Mouse (Mus musculus) testis, adult 2 months (tissue): ENCODE results near the gene Mylip. TPM values are rescaled to one million over a fixed set of nuclear protein-coding genes. Genes with fewer than 3 reads are reported as not detected.

Source experiments
- H3K27ac ChIP-seq: fragments of 200-500 bp; 2 replicates; pipeline ENCODE4 v1.5.1; 2012; ENCODE audit warnings: low read depth, low read length; ENCODE audit not compliant: control insufficient read depth, insufficient read depth
- H3K27me3 ChIP-seq: fragments of 200-500 bp; 2 replicates; pipeline ENCODE4 v1.6.1; 2012; ENCODE audit warnings: mild to moderate bottlenecking, low read length, moderate library complexity; ENCODE audit not compliant: control insufficient read depth, insufficient read depth
- H3K36me3 ChIP-seq: fragments of 200-500 bp; 2 replicates; pipeline ENCODE4 v1.6.1; 2012; ENCODE audit warnings: mild to moderate bottlenecking, low read length; ENCODE audit not compliant: control insufficient read depth, insufficient read depth
- H3K4me1 ChIP-seq: fragments of 200-500 bp; 2 replicates; pipeline ENCODE4 v1.6.1; 2012; ENCODE audit warnings: low read length; ENCODE audit not compliant: control insufficient read depth, insufficient read depth
- H3K4me3 ChIP-seq: fragments of 200-500 bp; 2 replicates; pipeline ENCODE4 v1.5.1; 2012; ENCODE audit warnings: low read depth, mild to moderate bottlenecking, low read length, moderate library complexity, mixed read lengths; ENCODE audit not compliant: control insufficient read depth
- CTCF ChIP-seq: fragments of 200-500 bp; IDR thresholded peaks from 2 replicates; pipeline ENCODE4 v1.5.1; 2012; ENCODE audit warnings: low read depth, mild to moderate bottlenecking, inconsistent platforms, low read length, moderate library complexity; ENCODE audit not compliant: control insufficient read depth, insufficient read depth, insufficient replicate concordance
- POLR2A ChIP-seq: fragments of 200-500 bp; IDR thresholded peaks from 2 replicates; pipeline ENCODE4 v1.6.1; 2012; ENCODE audit warnings: low read depth, mild to moderate bottlenecking, inconsistent platforms, low read length, moderate library complexity; ENCODE audit not compliant: control insufficient read depth
- polyA plus RNA-seq: library from polyadenylated mRNA; depleted of rRNA; stranded (reverse); fragments of >200 nt; gene quantifications from 2 replicates; pipeline ENCODE4 v1.2.3, GENCODE M21; 2012

Mylip gene
- polyA plus RNA-seq, 1 experiment = 1.2 TPM

DNA sequence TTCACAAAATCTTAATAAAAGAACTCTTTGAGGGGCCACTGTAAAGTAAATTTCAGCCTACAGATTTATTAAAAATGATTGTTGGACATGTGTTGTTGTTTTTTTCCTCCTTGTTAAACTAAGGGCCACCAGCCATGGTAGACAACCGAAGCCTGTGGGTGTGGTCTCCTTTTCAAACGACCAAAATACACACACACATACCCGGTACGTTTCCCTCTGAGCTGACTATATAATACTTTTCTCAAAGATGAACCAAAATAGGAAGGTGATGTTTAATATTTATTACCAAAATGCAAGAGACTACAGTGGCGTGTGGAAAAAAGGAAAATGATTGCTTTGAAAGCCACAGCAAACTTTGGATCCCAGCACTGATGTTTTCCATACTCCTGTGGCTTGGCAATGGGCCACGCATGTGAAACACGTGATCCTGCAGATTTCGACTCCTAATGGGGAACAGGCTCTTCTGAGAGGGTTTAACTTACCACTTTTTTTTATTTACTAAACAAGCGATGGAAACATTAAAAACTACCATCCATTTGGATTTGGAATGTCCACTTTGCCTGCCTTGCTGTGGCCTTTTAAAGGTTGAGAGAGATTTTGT, 2.4 kb downstream of the Mylip start:
- Histone ChIP-seq H3K4me1 (peaks cover 9% of the 10 kb centered on the region), H3K27ac (no peak overlapping the region), H3K27me3 (no peaks in the 10 kb centered on the region), H3K4me3 (no peak overlapping the region), H3K36me3 (no peaks in the 10 kb centered on the region)
- no peak for TF ChIP-seq POLR2A
- no peak for TF ChIP-seq CTCF

DNA sequence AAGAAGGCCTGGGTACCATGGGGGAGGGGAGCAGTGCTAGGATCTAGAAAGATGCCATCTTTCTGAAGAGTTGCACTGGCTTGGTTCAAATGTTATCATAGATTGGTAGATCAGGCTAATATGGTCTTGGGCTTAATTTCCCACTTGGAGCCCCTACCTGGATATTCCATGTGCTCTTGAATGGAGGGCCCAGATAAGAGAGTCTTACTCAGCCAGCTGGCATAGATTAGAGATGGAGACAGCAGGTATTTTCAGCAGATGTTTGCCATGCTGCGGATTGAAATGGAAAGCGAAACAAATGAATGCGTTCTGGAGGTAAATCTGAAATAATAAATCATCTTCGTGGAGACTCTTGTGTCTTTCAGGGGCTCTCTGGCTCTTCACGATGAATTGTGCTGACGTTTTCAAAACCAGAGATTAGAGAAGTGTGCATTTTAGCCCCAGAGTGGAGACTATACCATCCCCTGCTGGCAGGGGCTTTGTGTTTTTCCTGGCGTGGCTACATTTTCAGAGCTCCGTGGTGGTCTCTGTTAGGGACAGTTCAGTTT, 4.8 kb downstream of the Mylip start:
- peaks cover 9% of the 10 kb centered on the region for H3K4me1 ChIP-seq
- TF ChIP-seq CTCF = no peak
- TF ChIP-seq POLR2A = no peak

DNA sequence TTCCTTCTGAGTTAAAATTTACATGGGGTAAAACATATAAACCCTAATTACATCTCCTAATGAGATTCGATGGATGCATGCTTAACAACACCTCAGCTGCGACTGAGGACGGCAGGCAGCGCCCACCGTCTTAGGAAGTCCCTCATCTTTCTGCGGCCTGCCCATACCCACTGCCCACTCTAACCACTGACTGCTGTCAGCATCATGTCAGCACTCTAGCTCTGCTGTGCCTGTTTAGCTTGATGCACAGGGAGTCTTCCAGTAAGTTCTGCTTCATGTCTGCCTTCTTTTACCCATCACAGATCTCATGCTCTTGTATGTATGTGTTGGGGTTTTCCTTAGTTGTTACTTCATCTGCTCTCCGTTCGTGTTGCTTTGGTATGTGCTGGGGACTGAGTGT, 7.2 kb downstream of the Mylip start:
- H3K4me1 ChIP-seq = no peaks in the 10 kb centered on the region

More for the DNA sequence above, 4.8 kb downstream of the Mylip start:
- H3K36me3 ChIP-seq = no peaks in the 10 kb centered on the region
- H3K27ac ChIP-seq = no peak overlapping the region
- no peaks in the 10 kb centered on the region for H3K27me3 ChIP-seq
- no peak overlapping the region for H3K4me3 ChIP-seq

DNA sequence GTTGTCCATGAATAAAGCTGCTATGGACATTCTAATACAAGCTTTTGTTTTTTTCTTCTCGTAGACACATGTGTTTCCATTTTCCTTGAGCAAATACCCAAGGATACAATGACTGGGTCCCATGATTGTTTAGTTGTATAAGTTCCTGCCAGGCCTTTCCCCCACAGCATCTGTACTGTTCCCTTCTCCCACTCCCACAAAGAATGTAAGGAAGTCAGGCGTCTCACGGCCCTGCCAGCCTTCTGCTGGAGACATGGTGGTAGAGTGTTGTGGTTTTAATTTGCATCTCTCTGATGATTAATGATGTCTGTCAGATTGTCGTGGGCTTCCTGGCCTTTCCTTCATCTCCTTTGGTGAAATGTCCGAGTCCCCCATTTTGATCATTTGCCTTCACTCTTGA, 7.7 kb downstream of the Mylip start:
- Histone ChIP-seq H3K27ac (no peak overlapping the region), H3K4me3 (no peak overlapping the region), H3K4me1 (no peaks in the 10 kb centered on the region), H3K36me3 (no peaks in the 10 kb centered on the region), H3K27me3 (no peaks in the 10 kb centered on the region)
- TF ChIP-seq POLR2A (no peak), CTCF (no peak)

More for the DNA sequence above, 7.2 kb downstream of the Mylip start:
- H3K4me3 ChIP-seq = no peak overlapping the region
- H3K27me3 ChIP-seq = no peaks in the 10 kb centered on the region
- no peak overlapping the region for H3K27ac ChIP-seq
- no peaks in the 10 kb centered on the region for H3K36me3 ChIP-seq
- TF ChIP-seq CTCF (no peak), POLR2A (no peak)

DNA sequence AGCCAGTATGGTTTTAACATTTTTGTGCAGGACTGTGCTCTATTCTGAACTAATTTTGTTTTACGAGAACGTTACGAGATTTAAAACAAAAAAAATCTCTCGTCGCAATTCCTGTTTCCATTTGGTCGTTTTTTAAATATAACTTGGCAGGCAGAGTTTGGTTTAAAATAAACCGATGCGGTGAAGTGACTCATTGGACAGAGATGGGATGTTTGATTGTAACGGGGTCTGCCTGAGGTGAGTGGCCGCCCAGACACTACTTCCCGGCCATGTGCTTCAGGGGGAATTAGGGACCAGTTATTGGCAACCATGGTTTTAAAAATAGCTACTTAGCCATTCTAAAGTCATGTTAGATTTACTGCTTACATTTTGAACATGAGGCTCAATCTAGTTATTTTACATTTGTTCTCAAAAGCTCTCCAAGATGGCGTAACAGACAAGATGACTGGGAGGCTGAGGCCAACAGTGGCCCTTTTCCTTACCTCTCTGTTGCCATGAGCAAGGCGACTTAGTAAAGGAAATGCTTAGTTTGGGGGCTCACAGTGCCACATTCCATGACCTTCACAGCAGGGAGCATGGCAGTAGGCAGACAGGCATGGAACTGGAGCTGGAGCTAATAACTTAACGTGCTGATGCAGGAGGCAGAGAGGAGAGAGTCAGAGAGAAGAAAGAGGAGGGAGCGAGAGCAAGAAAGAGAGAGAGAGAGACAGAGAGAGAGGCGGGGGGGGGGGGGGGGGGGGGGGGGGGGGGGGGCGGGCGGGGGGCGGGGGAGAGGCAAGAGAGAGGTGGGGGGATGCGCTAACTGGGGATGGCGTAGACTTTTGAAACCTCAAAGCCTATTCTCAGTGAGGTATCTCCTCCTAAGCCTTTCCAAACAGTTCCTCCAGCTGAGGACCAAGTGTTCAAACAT, 8.6 kb downstream of the Mylip start:
- H3K4me1 ChIP-seq = no peaks in the 10 kb centered on the region
- no peak for TF ChIP-seq CTCF
- no peak for TF ChIP-seq POLR2A
- H3K27me3 ChIP-seq = no peaks in the 10 kb centered on the region
- no peak overlapping the region for H3K4me3 ChIP-seq
- H3K27ac ChIP-seq = no peak overlapping the region
- no peaks in the 10 kb centered on the region for H3K36me3 ChIP-seq

DNA sequence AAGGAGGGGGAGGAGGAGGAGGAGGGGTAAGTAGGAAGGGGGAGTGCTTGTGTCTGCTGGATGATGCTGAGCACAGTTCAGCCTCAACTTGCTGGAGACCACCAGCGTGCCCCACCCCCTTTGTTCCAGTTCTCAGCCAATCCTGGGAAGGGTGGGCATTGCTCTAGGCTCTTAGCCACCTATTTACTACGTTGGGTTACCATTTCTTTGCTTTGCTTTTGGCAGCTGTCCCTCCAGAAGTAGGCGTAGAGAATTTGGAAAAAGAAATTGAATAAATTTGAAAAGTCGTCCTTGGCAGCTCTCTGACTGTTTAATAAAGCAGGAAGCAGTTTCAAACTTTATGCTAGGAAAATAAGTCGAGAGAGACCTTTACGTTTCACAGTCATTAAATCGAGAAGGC, 11.2 kb downstream of the Mylip start:
- Histone ChIP-seq H3K27me3 (no peaks in the 10 kb centered on the region), H3K4me3 (no peak overlapping the region), H3K36me3 (no peaks in the 10 kb centered on the region), H3K4me1 (no peaks in the 10 kb centered on the region), H3K27ac (no peak overlapping the region)
- TF ChIP-seq CTCF (no peak), POLR2A (no peak)

DNA sequence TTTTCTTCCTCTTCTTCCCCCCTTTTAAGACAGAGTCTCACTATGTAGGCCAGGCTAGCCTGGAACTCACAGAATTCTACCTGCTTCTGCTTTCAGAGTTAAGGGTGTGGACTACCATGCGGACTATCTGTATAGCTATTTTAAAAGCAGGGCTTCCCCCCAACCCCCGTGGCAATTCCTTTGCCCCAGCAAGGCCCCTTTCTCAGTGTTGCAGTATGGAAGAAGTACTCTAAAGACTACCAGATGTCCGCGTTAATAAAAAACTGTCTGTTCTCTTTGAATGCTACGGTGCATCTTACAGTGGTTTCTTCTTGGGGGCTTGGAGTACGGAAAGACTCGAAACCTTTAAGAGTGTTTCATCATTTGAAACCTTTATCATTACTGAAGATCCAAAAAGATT, 12.3 kb downstream of the Mylip start:
- H3K4me3 ChIP-seq = no peak overlapping the region
- H3K4me1 ChIP-seq = no peaks in the 10 kb centered on the region
- no peak overlapping the region for H3K27ac ChIP-seq
- no peaks in the 10 kb centered on the region for H3K27me3 ChIP-seq
- no peaks in the 10 kb centered on the region for H3K36me3 ChIP-seq
- TF ChIP-seq POLR2A (no peak), CTCF (no peak)
